Mouse (Mus musculus) central nervous system, embryonic 14 days (tissue): ENCODE measurements around the gene Col6a2. TPM values are rescaled to one million over a fixed set of nuclear protein-coding genes. Genes with fewer than 3 reads are reported as not detected.

ENCODE experiments used
- polyA plus RNA-seq: library from polyadenylated mRNA; depleted of rRNA; stranded (reverse); fragments of >200 nt; gene quantifications from 2 replicates; pipeline ENCODE4 v1.2.3, GENCODE M21; 2012; rRNA removed

Gene Col6a2
- polyA plus RNA-seq: 30.1 and 102 TPM in 2 replicates

GRCm38 (mm10) chr10:76622928-76623680 lies at the start of gene Col6a2:
TSS of gene Col6a2 (minus strand) at chr10:76623630.

DNA sequence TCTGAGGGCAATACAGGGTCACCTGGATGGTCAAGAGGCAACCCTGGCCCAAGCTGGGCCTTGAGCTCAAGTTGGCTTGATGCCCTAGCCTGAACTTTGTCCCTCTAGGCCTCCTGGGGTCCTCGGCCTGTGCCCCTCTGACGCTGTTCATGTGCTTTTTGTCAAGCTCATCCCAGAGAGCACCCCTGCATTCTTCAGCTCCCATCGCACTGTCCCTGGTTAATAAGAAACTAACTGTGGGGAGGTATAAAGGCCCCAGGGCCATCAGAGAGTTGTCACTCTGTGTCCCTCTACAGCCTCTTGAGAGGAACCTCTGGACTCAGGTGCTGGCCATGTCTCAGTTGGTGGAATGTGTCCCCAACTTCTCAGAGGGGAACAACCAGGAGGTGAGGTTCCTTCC lies 48.1 kb downstream of the Col6a2 start, which contains the start of gene Ftcd:
Ftcd (plus strand) TSS at position 275 of the 400 bp plus-strand sequence.

DNA sequence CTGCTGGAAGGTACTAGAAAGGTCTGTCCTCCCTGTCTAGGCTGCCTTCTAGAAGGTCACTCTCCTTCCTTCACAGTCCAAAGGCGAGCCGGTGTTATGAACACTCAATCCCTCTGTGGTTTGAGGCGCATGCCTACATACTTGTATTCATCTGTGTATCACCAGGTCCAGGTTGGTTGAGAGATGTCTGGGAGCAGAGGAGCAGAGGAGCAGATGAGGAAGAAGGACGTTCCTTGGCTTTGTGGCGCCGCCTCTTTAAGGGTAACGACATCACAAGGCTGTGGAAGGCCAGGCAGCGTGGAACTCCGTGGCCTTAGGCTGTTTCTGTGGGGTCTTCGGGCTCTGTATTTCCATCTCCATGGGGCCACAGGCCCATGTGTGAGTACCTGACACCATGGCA lies 61.5 kb downstream of the Col6a2 start, which contains the start of gene Spatc1l:
Spatc1l (plus strand) TSS at position 301 of the 400 bp plus-strand sequence.

Other genes starting within 250 kb of the Col6a2 start
- not detected in 2 replicates for gene AC141477.1, start 183.2 kb downstream of the Col6a2 start, polyA plus RNA-seq
- 27.2 and 33.1 TPM in 2 replicates for gene Pcnt, start 180.8 kb downstream of the Col6a2 start, polyA plus RNA-seq
- not detected in 2 replicates for gene 2610028H24Rik, start 174.5 kb downstream of the Col6a2 start, polyA plus RNA-seq
- gene Mcm3ap, start 154.7 kb downstream of the Col6a2 start, polyA plus RNA-seq: 60.3 and 61.4 TPM in 2 replicates
- 3.4 TPM in 2 replicates for gene Ybey, start 154.5 kb downstream of the Col6a2 start, polyA plus RNA-seq
- 42.9 and 44.9 TPM in 2 replicates for gene Lss, start 92.0 kb downstream of the Col6a2 start, polyA plus RNA-seq
- gene Spatc1l, start 61.4 kb downstream of the Col6a2 start, polyA plus RNA-seq: 0.29 and 0.37 TPM in 2 replicates
- 0.04 TPM in 2 replicates for gene Ftcd, start 48.0 kb downstream of the Col6a2 start, polyA plus RNA-seq
- 32.5 and 118 TPM in 2 replicates for gene Col6a1, start 102.5 kb upstream of the Col6a2 start, polyA plus RNA-seq